Mouse (Mus musculus): Measurements from ENCODE around the gene Atg10. TPM values are rescaled to one million over a fixed set of nuclear protein-coding genes. Genes with fewer than 3 reads are reported as not detected.

Atg10 gene
- polyA plus RNA-seq, 1 experiment from 2014 or later, result 16.2 TPM

GRCm38 (mm10) chr13:91236884-91237283, 13.1 kb upstream of the Atg10 start:
- H3K27me3 ChIP-seq (ENCODE audit: control insufficient read depth, insufficient read depth, low read length), result no peaks in the 10 kb centered on the region
- H3K36me3 ChIP-seq (ENCODE audit: control insufficient read depth, insufficient read depth, low read length), result no peaks in the 10 kb centered on the region
- 73% methylated on average over 2 of the region's 2 CpGs for WGBS
- ATAC-seq (ENCODE audit: low FRiP score, low TSS enrichment) (no peak), DNase-seq (ENCODE audit: low spot score) (no peak)
- no peaks in the 10 kb centered on the region for H3K4me1 ChIP-seq (replicated peaks; ENCODE audit: control insufficient read depth, insufficient read depth)
- H3K4me3 ChIP-seq (ENCODE audit: low read depth, low read length), result no peak overlapping the region
- H3K9me3 ChIP-seq (ENCODE audit: control insufficient read depth, low read length), result no peaks in the 10 kb centered on the region
- no peak overlapping the region for H3K4me2 ChIP-seq (replicated peaks; ENCODE audit: low read depth)
- H3K27ac ChIP-seq (replicated peaks), result no peak overlapping the region
- H3K9ac ChIP-seq (ENCODE audit: low read length), result no peak overlapping the region
- TF ChIP-seq EP300 (optimal IDR thresholded peaks at IDR 0.05) (no peak), CTCF (IDR thresholded peaks at IDR 0.05; ENCODE audit: low read depth) (no peak)

GRCm38 (mm10) chr13:91224438-91224814, 658 bp upstream of the Atg10 start:
- H3K4me3 ChIP-seq (ENCODE audit: low read depth, low read length), result peak overlapping the region; percentile 69
- ATAC-seq (ENCODE audit: low FRiP score, low TSS enrichment) (peak; percentile 13; the same call in 1 of the 2 replicates), DNase-seq (ENCODE audit: low spot score) (no peak)
- peaks cover 2% of the 10 kb centered on the region; the same call in 1 of the 2 replicates for H3K4me1 ChIP-seq (replicated peaks; ENCODE audit: control insufficient read depth, insufficient read depth)
- TF ChIP-seq EP300 (optimal IDR thresholded peaks at IDR 0.05) (no peak), CTCF (IDR thresholded peaks at IDR 0.05; ENCODE audit: low read depth) (no peak)
- H3K27ac ChIP-seq (replicated peaks), result peak overlapping the region; percentile 94
- H3K9me3 ChIP-seq (ENCODE audit: control insufficient read depth, low read length), result no peaks in the 10 kb centered on the region
- peak overlapping the region; percentile 60 for H3K4me2 ChIP-seq (replicated peaks; ENCODE audit: low read depth)
- no peak overlapping the region; the same call in 1 of the 2 replicates for H3K9ac ChIP-seq (ENCODE audit: low read length)
- H3K27me3 ChIP-seq (ENCODE audit: control insufficient read depth, insufficient read depth, low read length), result no peaks in the 10 kb centered on the region
- no peaks in the 10 kb centered on the region for H3K36me3 ChIP-seq (ENCODE audit: control insufficient read depth, insufficient read depth, low read length)
- 60% methylated on average over 2 of the region's 2 CpGs for WGBS

GRCm38 (mm10) chr13:91223063-91223462, 705 bp downstream of the Atg10 start:
- Histone ChIP-seq H3K36me3 (ENCODE audit: control insufficient read depth, insufficient read depth, low read length) (no peaks in the 10 kb centered on the region), H3K4me2 (replicated peaks; ENCODE audit: low read depth) (peak overlapping the region; percentile 60), H3K9me3 (ENCODE audit: control insufficient read depth, low read length) (no peaks in the 10 kb centered on the region), H3K27me3 (ENCODE audit: control insufficient read depth, insufficient read depth, low read length) (no peaks in the 10 kb centered on the region), H3K27ac (replicated peaks) (peak overlapping the region; percentile 94), H3K4me3 (ENCODE audit: low read depth, low read length) (peak overlapping the region; percentile 69), H3K9ac (ENCODE audit: low read length) (no peak overlapping the region), H3K4me1 (replicated peaks; ENCODE audit: control insufficient read depth, insufficient read depth) (peaks cover 2% of the 10 kb centered on the region; the same call in 1 of the 2 replicates)
- 64% methylated on average over 1 of the region's 1 CpGs for WGBS
- ATAC-seq (ENCODE audit: low FRiP score, low TSS enrichment) (no peak), DNase-seq (ENCODE audit: low spot score) (no peak)
- TF ChIP-seq EP300 (optimal IDR thresholded peaks at IDR 0.05), result no peak
- no peak for TF ChIP-seq CTCF (IDR thresholded peaks at IDR 0.05; ENCODE audit: low read depth)

GRCm38 (mm10) chr13:91221696-91222095, 2.1 kb downstream of the Atg10 start:
- H3K9me3 ChIP-seq (ENCODE audit: control insufficient read depth, low read length), result no peaks in the 10 kb centered on the region
- no peak overlapping the region for H3K4me3 ChIP-seq (ENCODE audit: low read depth, low read length)
- no peak overlapping the region for H3K4me2 ChIP-seq (replicated peaks; ENCODE audit: low read depth)
- DNase-seq (ENCODE audit: low spot score) (no peak), ATAC-seq (ENCODE audit: low FRiP score, low TSS enrichment) (no peak)
- no peak for TF ChIP-seq CTCF (IDR thresholded peaks at IDR 0.05; ENCODE audit: low read depth)
- TF ChIP-seq EP300 (optimal IDR thresholded peaks at IDR 0.05), result no peak
- WGBS, result 70% methylated on average over 4 of the region's 4 CpGs
- no peak overlapping the region for H3K27ac ChIP-seq (replicated peaks)
- no peak overlapping the region for H3K9ac ChIP-seq (ENCODE audit: low read length)
- H3K36me3 ChIP-seq (ENCODE audit: control insufficient read depth, insufficient read depth, low read length), result no peaks in the 10 kb centered on the region
- peaks cover 2% of the 10 kb centered on the region; the same call in 1 of the 2 replicates for H3K4me1 ChIP-seq (replicated peaks; ENCODE audit: control insufficient read depth, insufficient read depth)
- H3K27me3 ChIP-seq (ENCODE audit: control insufficient read depth, insufficient read depth, low read length), result no peaks in the 10 kb centered on the region

GRCm38 (mm10) chr13:91217691-91218090, 6.1 kb downstream of the Atg10 start:
- H3K27ac ChIP-seq (replicated peaks), result no peak overlapping the region
- ATAC-seq (ENCODE audit: low FRiP score, low TSS enrichment), result no peak
- no peak for DNase-seq (ENCODE audit: low spot score)

GRCm38 (mm10) chr13:91216656-91217205, 7.0 kb downstream of the Atg10 start:
- WGBS, result 68% methylated on average over 3 of the region's 3 CpGs
- ATAC-seq (ENCODE audit: low FRiP score, low TSS enrichment) (peak; percentile 42; the same call in 1 of the 2 replicates), DNase-seq (ENCODE audit: low spot score) (no peak)
- Histone ChIP-seq H3K27me3 (ENCODE audit: control insufficient read depth, insufficient read depth, low read length) (no peaks in the 10 kb centered on the region), H3K9ac (ENCODE audit: low read length) (no peak overlapping the region), H3K9me3 (ENCODE audit: control insufficient read depth, low read length) (no peaks in the 10 kb centered on the region), H3K4me3 (ENCODE audit: low read depth, low read length) (no peak overlapping the region), H3K36me3 (ENCODE audit: control insufficient read depth, insufficient read depth, low read length) (no peaks in the 10 kb centered on the region), H3K4me2 (replicated peaks; ENCODE audit: low read depth) (no peak overlapping the region), H3K4me1 (replicated peaks; ENCODE audit: control insufficient read depth, insufficient read depth) (no peaks in the 10 kb centered on the region), H3K27ac (replicated peaks) (peak overlapping the region; percentile 75)
- no peak for TF ChIP-seq CTCF (IDR thresholded peaks at IDR 0.05; ENCODE audit: low read depth)
- TF ChIP-seq EP300 (optimal IDR thresholded peaks at IDR 0.05), result no peak

More at GRCm38 (mm10) chr13:91217691-91218090, 6.1 kb downstream of the Atg10 start:
- no peaks in the 10 kb centered on the region for H3K27me3 ChIP-seq (ENCODE audit: control insufficient read depth, insufficient read depth, low read length)
- H3K4me1 ChIP-seq (replicated peaks; ENCODE audit: control insufficient read depth, insufficient read depth), result no peaks in the 10 kb centered on the region
- H3K9me3 ChIP-seq (ENCODE audit: control insufficient read depth, low read length), result no peaks in the 10 kb centered on the region
- no peak overlapping the region for H3K9ac ChIP-seq (ENCODE audit: low read length)
- TF ChIP-seq EP300 (optimal IDR thresholded peaks at IDR 0.05), result no peak
- no peak for TF ChIP-seq CTCF (IDR thresholded peaks at IDR 0.05; ENCODE audit: low read depth)
- no peak overlapping the region for H3K4me2 ChIP-seq (replicated peaks; ENCODE audit: low read depth)
- H3K4me3 ChIP-seq (ENCODE audit: low read depth, low read length), result no peak overlapping the region
- 89% methylated on average over 2 of the region's 2 CpGs for WGBS
- H3K36me3 ChIP-seq (ENCODE audit: control insufficient read depth, insufficient read depth, low read length), result no peaks in the 10 kb centered on the region

Measured in stomach, postnatal 0 days (tissue).